Mouse (Mus musculus) liver, embryonic 16.5 days (tissue): ENCODE data around the gene Zfp804b. TPM values are rescaled to one million over a fixed set of nuclear protein-coding genes. Genes with fewer than 3 reads are reported as not detected.

Experiments used
- ATAC-seq: fragments of 200-750 bp; cut with Nextera tagmentation; 2 replicates; pipeline ENCODE4 v1.8.0; 2017; ENCODE audit warnings: low read depth, mild to moderate bottlenecking, moderate number of reproducible peaks, moderate library complexity
- H3K27ac ChIP-seq: fragments of 300-500 bp; sonication (generic); 2 replicates; pipeline ENCODE4 v1.5.1; 2014; ENCODE audit warnings: mild to moderate bottlenecking, low read length
- H3K27me3 ChIP-seq: fragments of 300-500 bp; sonication (generic); 2 replicates; pipeline ENCODE4 v1.6.1; 2014; ENCODE audit warnings: low read depth, low read length, mixed read lengths; ENCODE audit not compliant: control insufficient read depth, insufficient read depth
- H3K36me3 ChIP-seq: fragments of 300-500 bp; sonication (generic); 2 replicates; pipeline ENCODE4 v1.6.1; 2014; ENCODE audit warnings: mild to moderate bottlenecking; ENCODE audit not compliant: control insufficient read depth, insufficient read depth
- H3K4me1 ChIP-seq: fragments of 300-500 bp; sonication (generic); 2 replicates; pipeline ENCODE4 v1.6.1; 2014; ENCODE audit warnings: low read depth, low read length, mixed read lengths; ENCODE audit not compliant: control insufficient read depth
- H3K4me2 ChIP-seq: fragments of 300-500 bp; sonication (generic); 2 replicates; pipeline ENCODE4 v1.6.1; 2014; ENCODE audit warnings: low read depth, low read length, mixed read lengths
- H3K4me3 ChIP-seq: fragments of 300-500 bp; sonication (generic); 2 replicates; pipeline ENCODE4 v1.5.1; 2014; ENCODE audit warnings: low read depth, mild to moderate bottlenecking, low read length
- H3K9ac ChIP-seq: fragments of 300-500 bp; sonication (generic); 2 replicates; pipeline ENCODE4 v1.6.1; 2014; ENCODE audit warnings: low read depth, low read length
- H3K9me3 ChIP-seq: fragments of 300-500 bp; sonication (generic); replicated peaks from 2 replicates; pipeline ENCODE4 v1.6.1; 2016; ENCODE audit warnings: low read length; ENCODE audit not compliant: control insufficient read depth
- WGBS: fragments of 180-500 bp; shearing (Covaris S2); extraction: QIAGEN DNeasy Blood & Tissue Kit; methylation state at CpG from one replicate; pipeline ENCODE4 v1.1.7; 2014; ENCODE audit not compliant: insufficient replicate concordance; 5-methylcytosine and 5-hydroxymethylcytosine counted together
- polyA plus RNA-seq: library from polyadenylated mRNA; unstranded; fragments of >200 nt; fragmentation: Nextera tagmentation; extraction: Ambion mirVana; gene quantifications from 2 replicates; pipeline ENCODE4 v1.2.1, GENCODE M21; 2015

The Zfp804b gene
- polyA plus RNA-seq, 1 experiment from 2014 or later: 0.06 TPM

- WGBS: 57% methylated on average over 3 of the region's 3 CpGs
- Histone ChIP-seq H3K9ac (no peak overlapping the region), H3K36me3 (no peaks in the 10 kb centered on the region), H3K27ac (no peak overlapping the region), H3K4me1 (no peaks in the 10 kb centered on the region), H3K4me2 (no peak overlapping the region), H3K27me3 (no peaks in the 10 kb centered on the region), H3K9me3 (no peaks in the 10 kb centered on the region), H3K4me3 (no peak overlapping the region)
- ATAC-seq: no peak
Observed at GRCm38 (mm10) chr5:7139658-7140057, 204.9 kb downstream of the Zfp804b start.

GRCm38 (mm10) chr5:7102387-7102786 is 242.2 kb downstream of the Zfp804b start:
- ATAC-seq: no peak
- H3K4me2 ChIP-seq: no peak overlapping the region
- H3K36me3 ChIP-seq: no peaks in the 10 kb centered on the region
- 41% methylated on average over 2 of the region's 2 CpGs for WGBS
- no peak overlapping the region for H3K4me3 ChIP-seq
- H3K4me1 ChIP-seq: no peaks in the 10 kb centered on the region
- no peak overlapping the region for H3K9ac ChIP-seq
- H3K27me3 ChIP-seq: no peaks in the 10 kb centered on the region
- no peak overlapping the region for H3K27ac ChIP-seq
- H3K9me3 ChIP-seq: no peaks in the 10 kb centered on the region

GRCm38 (mm10) chr5:7073936-7074631 is 270.5 kb downstream of the Zfp804b start:
- no peak overlapping the region for H3K27ac ChIP-seq
- ATAC-seq: no peak
- 54% methylated on average over 1 of the region's 1 CpGs for WGBS
- no peak overlapping the region for H3K4me3 ChIP-seq
- H3K4me2 ChIP-seq: no peak overlapping the region
- H3K9ac ChIP-seq: no peak overlapping the region
- H3K27me3 ChIP-seq: no peaks in the 10 kb centered on the region
- H3K36me3 ChIP-seq: no peaks in the 10 kb centered on the region
- H3K9me3 ChIP-seq: no peaks in the 10 kb centered on the region
- no peaks in the 10 kb centered on the region for H3K4me1 ChIP-seq

- H3K27ac ChIP-seq: no peak overlapping the region
- H3K4me3 ChIP-seq: no peak overlapping the region
- no peak overlapping the region for H3K4me2 ChIP-seq
- H3K4me1 ChIP-seq: no peaks in the 10 kb centered on the region
- H3K27me3 ChIP-seq: no peaks in the 10 kb centered on the region
- no peak for ATAC-seq
- no peak overlapping the region for H3K9ac ChIP-seq
- no peaks in the 10 kb centered on the region for H3K36me3 ChIP-seq
- H3K9me3 ChIP-seq: no peaks in the 10 kb centered on the region
- 40% methylated on average over 3 of the region's 3 CpGs for whole genome bisulfite sequencing
Observed at GRCm38 (mm10) chr5:7007468-7007867, 337.1 kb downstream of the Zfp804b start.

- WGBS: 65% methylated on average over 4 of the region's 4 CpGs
- Histone ChIP-seq H3K9ac (no peak overlapping the region), H3K9me3 (no peaks in the 10 kb centered on the region), H3K27ac (no peak overlapping the region), H3K4me2 (no peak overlapping the region), H3K27me3 (no peaks in the 10 kb centered on the region), H3K4me1 (no peaks in the 10 kb centered on the region), H3K36me3 (no peaks in the 10 kb centered on the region), H3K4me3 (no peak overlapping the region)
- no peak for ATAC-seq
Observed at GRCm38 (mm10) chr5:6983993-6984392, 360.6 kb downstream of the Zfp804b start.

- Histone ChIP-seq H3K36me3 (no peaks in the 10 kb centered on the region), H3K27ac (no peak overlapping the region), H3K4me2 (no peak overlapping the region), H3K4me3 (no peak overlapping the region), H3K4me1 (no peaks in the 10 kb centered on the region), H3K9me3 (no peaks in the 10 kb centered on the region), H3K27me3 (no peaks in the 10 kb centered on the region), H3K9ac (no peak overlapping the region)
- no peak for ATAC-seq
- WGBS: 41% methylated on average over 1 of the region's 1 CpGs
Observed at GRCm38 (mm10) chr5:6934837-6935236, 409.7 kb downstream of the Zfp804b start.

- Histone ChIP-seq H3K36me3 (no peaks in the 10 kb centered on the region), H3K9ac (no peak overlapping the region), H3K4me1 (no peaks in the 10 kb centered on the region), H3K27me3 (no peaks in the 10 kb centered on the region), H3K4me3 (no peak overlapping the region), H3K27ac (no peak overlapping the region), H3K4me2 (no peak overlapping the region), H3K9me3 (no peaks in the 10 kb centered on the region)
- no peak for ATAC-seq
- 56% methylated on average over 3 of the region's 3 CpGs for WGBS
Observed at GRCm38 (mm10) chr5:6911290-6911689, 433.3 kb downstream of the Zfp804b start.

GRCm38 (mm10) chr5:6881396-6881795 is 463.2 kb downstream of the Zfp804b start:
- Histone ChIP-seq H3K27ac (no peak overlapping the region), H3K4me3 (no peak overlapping the region), H3K36me3 (no peaks in the 10 kb centered on the region), H3K27me3 (no peaks in the 10 kb centered on the region), H3K4me2 (no peak overlapping the region), H3K9me3 (no peaks in the 10 kb centered on the region), H3K9ac (no peak overlapping the region), H3K4me1 (no peaks in the 10 kb centered on the region)
- no peak for ATAC-seq

GRCm38 (mm10) chr5:6871566-6871965 is 473.0 kb downstream of the Zfp804b start:
- H3K4me2 ChIP-seq: no peak overlapping the region
- 61% methylated on average over 6 of the region's 6 CpGs for WGBS
- no peak for ATAC-seq

More at GRCm38 (mm10) chr5:6871566-6871965, 473.0 kb downstream of the Zfp804b start:
- Histone ChIP-seq H3K4me3 (no peak overlapping the region), H3K27ac (no peak overlapping the region), H3K9ac (no peak overlapping the region), H3K36me3 (no peaks in the 10 kb centered on the region), H3K4me1 (no peaks in the 10 kb centered on the region), H3K9me3 (no peaks in the 10 kb centered on the region), H3K27me3 (no peaks in the 10 kb centered on the region)
